Mouse (Mus musculus) left cerebral cortex, postnatal 4 days (tissue): ENCODE results near the gene Akr1c12. TPM values are rescaled to one million over a fixed set of nuclear protein-coding genes. Genes with fewer than 3 reads are reported as not detected.

Source experiments
- total RNA-seq, 2 experiments: library from RNA; stranded (reverse); gene quantifications; 2 replicates each; pipeline ENCODE4 v1.2.3; 2021

Gene Akr1c12
- total RNA-seq, 2 experiments from 2014 or later, result not detected

Other genes starting within 250 kb of the Akr1c12 start
- gene Akr1c14, start 230.4 kb downstream of the Akr1c12 start, total RNA-seq, result under 1 TPM; 0.68 TPM
- gene Akr1c18, start 128.8 kb downstream of the Akr1c12 start, total RNA-seq, result under 1 TPM in 1 of 2 experiments, not detected in 1; 0.58 TPM
- gene Akr1c13, start 88.3 kb downstream of the Akr1c12 start, total RNA-seq, result 1 to 10 TPM in 1 of 2 experiments, under 1 TPM in 1; 0.52 to 1.1 TPM
- gene Akr1c19, start 50.7 kb downstream of the Akr1c12 start, total RNA-seq, result 1 to 10 TPM; 7.6 to 8.6 TPM
- not detected for gene Akr1c6, start 154.9 kb upstream of the Akr1c12 start, total RNA-seq
- not detected for gene Akr1c20, start 243.9 kb upstream of the Akr1c12 start, total RNA-seq